ENCODE assay signal across 9 mouse cellular contexts in the genomic region with DNA sequence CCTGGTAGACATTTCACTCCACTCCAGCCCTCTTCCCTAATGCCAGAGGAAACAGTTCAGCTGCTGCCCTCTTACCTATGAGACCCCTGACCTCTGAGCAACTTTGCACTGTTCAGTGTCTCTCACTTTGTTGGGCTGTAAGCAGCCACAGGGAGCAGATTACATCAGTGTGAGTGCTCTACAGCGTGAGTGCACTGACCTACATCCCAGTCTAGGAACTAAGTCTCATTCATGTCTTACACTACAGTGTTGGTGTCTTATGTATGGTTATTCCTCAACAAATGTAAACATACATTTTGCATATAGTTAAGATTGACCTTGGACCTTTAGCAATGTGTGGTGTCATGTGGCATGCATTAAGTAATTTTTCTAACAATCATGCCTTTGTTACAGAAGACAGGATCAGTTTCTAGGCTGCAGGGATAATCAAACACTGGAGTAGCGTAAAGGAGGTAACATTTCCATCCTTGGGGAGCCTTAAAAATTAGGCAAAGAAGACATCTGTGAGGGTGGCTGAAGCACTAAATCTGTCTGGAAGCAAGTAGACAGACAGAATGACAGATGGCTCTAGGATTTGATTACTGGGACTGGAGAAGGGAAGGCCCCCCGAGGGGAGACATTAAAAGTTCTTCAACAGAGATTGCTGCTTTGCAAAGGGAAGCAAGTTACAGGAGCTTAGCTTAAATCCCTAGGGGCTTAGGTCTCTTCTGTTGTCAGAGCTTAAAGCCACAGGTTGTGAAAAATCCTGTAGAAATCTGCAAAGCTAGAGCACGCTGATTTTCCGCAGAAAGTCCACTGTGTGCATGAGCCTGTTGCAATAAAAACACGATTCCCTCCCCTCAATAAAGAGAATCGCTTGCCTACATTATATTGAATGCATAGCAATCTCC.
DNase-seq lines count a peak whose midpoint lies in the region; ATAC-seq lines count a peak whose summit lies in the region.
"Had no signal": no experiment of that assay in that cellular context is flagged by ENCODE, and none has a peak within 500 bp of the region (broad histone marks: within the 10 kb centered on the region; RNA-seq: fewer than 3 reads in every experiment).

No protein-coding gene starts in this region.

- no peak overlapping the region for H3K4me3 ChIP-seq in hindbrain, embryonic 12.5 days
- peak overlapping the region; percentile 19; the same call in 1 of the 2 replicates for H3K4me3 ChIP-seq in midbrain, embryonic 15.5 days

- H3K27ac ChIP-seq in hindbrain, embryonic 12.5 days = no peak overlapping the region
- H3K27ac ChIP-seq in midbrain, embryonic 15.5 days = peak overlapping the region; percentile 67
- H3K27ac ChIP-seq: macrophage had no signal

- peak overlapping the region; percentile 29 for H3K4me2 ChIP-seq in hindbrain, embryonic 12.5 days (replicated peaks)
- peak overlapping the region; percentile 39 for H3K4me2 ChIP-seq in midbrain, embryonic 15.5 days

- intact Hi-C loops in heart, postnatal 10 days (cut with DNase I) = loop anchor here (5.0 kb wide), 1 partner anchor 161 kb away; no protein-coding TSS in a partner anchor
- intact Hi-C loops in left cerebral cortex, postnatal 25 days (cut with DNase I) = loop anchor here (5.0 to 10.0 kb wide), 2 partner anchors 216 to 368 kb away; no protein-coding TSS in a partner anchor

- WGBS in hindbrain, embryonic 12.5 days = 17% methylated on average over 7 of the region's 7 CpGs
- 12% methylated on average over 7 of the region's 7 CpGs for WGBS in midbrain, embryonic 15.5 days

- no peaks in the 10 kb centered on the region for H3K9me3 ChIP-seq in hindbrain, embryonic 12.5 days (replicated peaks)
- no peaks in the 10 kb centered on the region for H3K9me3 ChIP-seq in midbrain, embryonic 15.5 days

- no peak overlapping the region for H3K9ac ChIP-seq in hindbrain, embryonic 12.5 days
- no peak overlapping the region; the same call in 1 of the 2 replicates for H3K9ac ChIP-seq in midbrain, embryonic 15.5 days

- ATAC-seq in hindbrain, embryonic 12.5 days (ENCODE audit: low FRiP score) = peak; percentile 36; the same call in 1 of the 2 replicates
- ATAC-seq in midbrain, embryonic 15.5 days (replicated peaks) = peak; percentile 24; the same call in 1 of the 2 replicates

- H3K4me1 ChIP-seq in hindbrain, embryonic 12.5 days = peaks cover 13% of the 10 kb centered on the region
- peaks cover 15% of the 10 kb centered on the region for H3K4me1 ChIP-seq in midbrain, embryonic 15.5 days

- no peaks in the 10 kb centered on the region for H3K27me3 ChIP-seq in hindbrain, embryonic 12.5 days
- H3K27me3 ChIP-seq in midbrain, embryonic 15.5 days (replicated peaks) = no peaks in the 10 kb centered on the region

- DNase-seq in heart, adult 11 months = peak; percentile 43
- no peak for DNase-seq in heart, postnatal 10 days
- DNase-seq in embryo, embryonic 10.5 days (ENCODE audit: low spot score) = peak; percentile 71
- DNase-seq in adrenal gland, adult 2 months = no peak
- DNase-seq in left cerebral cortex, postnatal 25 days (ENCODE audit: low spot score in 2 of 2) = no peak
- DNase-seq in frontal cortex, postnatal 14 days (ENCODE audit: low spot score in 2 of 2) = no peak

- no peaks in the 10 kb centered on the region for H3K36me3 ChIP-seq in hindbrain, embryonic 12.5 days
- no peaks in the 10 kb centered on the region for H3K36me3 ChIP-seq in midbrain, embryonic 15.5 days (replicated peaks)

Comparison
In these comparisons a context has a peak if more than half of its experiments do, and no peak if none do; other contexts are left out.
1. DNase-seq: peak in heart, adult 11 months (single experiment) and embryo, embryonic 10.5 days (single experiment); none in heart, postnatal 10 days (0 of 2), adrenal gland, adult 2 months (single experiment), left cerebral cortex, postnatal 25 days (0 of 2) and frontal cortex, postnatal 14 days (0 of 2).